Mouse (Mus musculus) MEL (cell line): ENCODE results near the gene Hist2h3c1.

ENCODE experiments used
- CHD1 ChIP-seq: IDR thresholded peaks from 2 replicates; pipeline ENCODE4 v1.6.1; 2012; ENCODE audit warnings: low read depth, mild to moderate bottlenecking, inconsistent platforms, low read length, improper control_type of control experiment
- E2F4 ChIP-seq: IDR thresholded peaks from 2 replicates; pipeline ENCODE4 v1.6.1; 2011; ENCODE audit warnings: low read depth, low read length, improper control_type of control experiment, borderline replicate concordance
- EP300 ChIP-seq, 2 experiments: IDR thresholded peaks; 2 replicates each; pipeline ENCODE4 v1.6.1; 2011; ENCODE audit warnings: improper control_type of control experiment in 2 of 2, low read length in 2 of 2, low read depth in 1 of 2, mild to moderate bottlenecking in 1 of 2
- GABPA ChIP-seq: IDR thresholded peaks from 2 replicates; pipeline ENCODE4 v1.6.1; 2012; ENCODE audit warnings: low read depth, mild to moderate bottlenecking, inconsistent platforms, low read length, improper control_type of control experiment, moderate library complexity
- MAX ChIP-seq: IDR thresholded peaks from 2 replicates; pipeline ENCODE4 v1.6.1; 2011; ENCODE audit warnings: low read length, improper control_type of control experiment
- POLR2AphosphoS2 ChIP-seq: IDR thresholded peaks from 2 replicates; pipeline ENCODE4 v1.6.1; 2011; ENCODE audit warnings: low read length, improper control_type of control experiment

- TF ChIP-seq POLR2AphosphoS2 (no peak), MAX (no peak), EP300 (IDR thresholded peaks at IDR 0.05; ENCODE audit: low read depth in 1 of 2, low read length in 2 of 2) (no peak), CHD1 (no peak), E2F4 (no peak), GABPA (no peak)
These were observed 9.6 kb upstream of the Hist2h3c1 start for GRCm38 (mm10) chr3:96236834-96237334.
